Mouse (Mus musculus): ENCODE results near the gene Rnf144a. TPM values are rescaled to one million over a fixed set of nuclear protein-coding genes. Genes with fewer than 3 reads are reported as not detected.
"Not testable (repeated sequence)": the region's sequence is repeated elsewhere in the genome, so short reads cannot be mapped to it uniquely, and the experiment has no call there.

Gene Rnf144a
- polyA plus RNA-seq, 1 experiment from 2014 or later = 17.8 TPM

DNA sequence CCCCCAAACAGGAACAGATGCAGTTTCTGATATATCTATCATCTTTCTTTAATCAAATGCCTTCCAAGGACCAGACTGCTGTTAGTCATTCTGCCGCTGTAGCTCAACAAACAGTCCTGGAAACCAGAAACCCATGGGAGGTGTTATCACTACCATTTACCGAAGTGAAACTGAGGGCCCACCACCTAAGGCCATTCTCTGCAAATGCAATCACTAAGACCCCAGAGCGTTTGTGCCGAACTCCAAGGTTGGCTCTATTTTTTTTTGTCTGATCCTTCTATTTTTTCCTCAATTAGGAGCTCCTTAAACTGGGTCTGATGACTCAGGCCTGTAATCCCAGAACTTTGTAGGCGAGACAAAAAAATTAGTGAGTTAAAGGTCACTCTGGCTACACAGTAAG is 85.3 kb downstream of the Rnf144a start:
- DNase-seq (ENCODE audit: low spot score) = no peak
- peaks cover 6% of the 10 kb centered on the region; the same call in 1 of the 2 replicates for H3K4me1 ChIP-seq
- no peaks in the 10 kb centered on the region for H3K9me3 ChIP-seq
- WGBS = 70% methylated on average over 5 of the region's 5 CpGs
- no peaks in the 10 kb centered on the region for H3K27me3 ChIP-seq (ENCODE audit: insufficient read depth, poor library complexity, severe bottlenecking)
- no peak overlapping the region for H3K27ac ChIP-seq
- no peak overlapping the region for H3K4me3 ChIP-seq
- H3K36me3 ChIP-seq = peaks cover 10% of the 10 kb centered on the region; the same call in 1 of the 2 replicates

DNA sequence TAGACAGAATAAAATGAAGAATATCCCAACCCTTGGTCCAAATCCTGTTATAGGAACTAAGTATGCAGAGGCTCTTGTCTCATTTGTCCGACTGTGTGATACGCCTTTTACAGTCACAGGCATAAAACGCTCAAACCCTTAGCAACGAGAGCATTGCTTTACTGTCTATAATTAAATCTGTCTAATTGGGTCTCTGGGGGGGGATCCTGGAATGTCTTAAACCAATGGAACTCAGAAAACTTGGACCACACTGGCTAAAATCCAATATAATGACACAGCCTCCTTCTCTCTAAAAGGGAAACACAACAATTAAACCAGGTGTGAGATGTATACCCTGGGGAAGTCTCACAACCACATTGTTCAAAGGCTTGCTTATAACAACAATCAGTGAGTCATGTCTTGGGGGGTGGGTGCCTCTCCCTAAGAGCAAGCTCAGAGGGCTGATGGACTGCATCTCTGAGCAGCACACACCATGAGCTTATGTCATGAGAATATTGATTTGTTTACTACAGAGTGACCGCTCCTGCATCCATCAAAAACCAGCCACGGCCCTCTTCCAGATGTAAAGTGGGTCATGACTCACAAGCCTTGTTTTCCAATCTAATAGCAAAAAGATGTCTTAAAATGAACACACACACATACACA is 85.9 kb downstream of the Rnf144a start:
- Histone ChIP-seq H3K9me3 (no peaks in the 10 kb centered on the region), H3K4me1 (peaks cover 6% of the 10 kb centered on the region; the same call in 1 of the 2 replicates), H3K36me3 (peaks cover 10% of the 10 kb centered on the region; the same call in 1 of the 2 replicates), H3K27ac (no peak overlapping the region), H3K4me3 (no peak overlapping the region), H3K27me3 (ENCODE audit: insufficient read depth, poor library complexity, severe bottlenecking) (no peaks in the 10 kb centered on the region)
- WGBS = 87% methylated on average over 6 of the region's 6 CpGs
- DNase-seq (ENCODE audit: low spot score) = no peak

DNA sequence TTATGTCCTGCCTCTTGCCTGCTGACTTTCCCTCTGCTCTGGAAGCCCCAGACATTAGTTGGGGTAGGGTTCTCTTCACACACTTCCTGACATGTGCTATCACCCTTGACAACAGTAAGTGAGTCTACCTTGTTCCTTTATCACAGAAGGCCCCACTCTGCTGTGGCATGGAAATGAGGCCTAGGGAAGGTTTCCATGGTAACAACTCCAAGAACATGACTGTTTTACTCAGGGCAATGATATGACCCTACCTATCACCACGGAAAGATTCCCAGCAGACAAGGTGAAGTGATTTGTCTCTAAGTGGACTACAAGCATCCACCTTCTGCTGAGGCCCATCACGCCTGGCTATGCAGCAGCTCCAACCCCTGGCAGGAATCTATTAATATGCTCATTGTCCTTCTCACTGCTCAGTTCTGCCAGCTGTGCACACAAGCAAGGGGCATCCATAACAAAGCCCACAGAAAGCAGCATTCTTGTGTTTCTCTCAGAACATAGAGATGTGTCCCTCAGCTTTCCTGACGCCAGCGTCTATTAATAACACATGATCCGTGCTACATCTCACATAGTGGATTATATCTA is 91.2 kb downstream of the Rnf144a start:
- Histone ChIP-seq H3K4me3 (no peak overlapping the region), H3K9me3 (no peaks in the 10 kb centered on the region), H3K27ac (no peak overlapping the region), H3K27me3 (ENCODE audit: insufficient read depth, poor library complexity, severe bottlenecking) (no peaks in the 10 kb centered on the region), H3K4me1 (peaks cover 8% of the 10 kb centered on the region), H3K36me3 (peaks cover 17% of the 10 kb centered on the region; the same call in 1 of the 2 replicates)
- no peak for DNase-seq (ENCODE audit: low spot score)
- WGBS = 71% methylated on average over 5 of the region's 5 CpGs

DNA sequence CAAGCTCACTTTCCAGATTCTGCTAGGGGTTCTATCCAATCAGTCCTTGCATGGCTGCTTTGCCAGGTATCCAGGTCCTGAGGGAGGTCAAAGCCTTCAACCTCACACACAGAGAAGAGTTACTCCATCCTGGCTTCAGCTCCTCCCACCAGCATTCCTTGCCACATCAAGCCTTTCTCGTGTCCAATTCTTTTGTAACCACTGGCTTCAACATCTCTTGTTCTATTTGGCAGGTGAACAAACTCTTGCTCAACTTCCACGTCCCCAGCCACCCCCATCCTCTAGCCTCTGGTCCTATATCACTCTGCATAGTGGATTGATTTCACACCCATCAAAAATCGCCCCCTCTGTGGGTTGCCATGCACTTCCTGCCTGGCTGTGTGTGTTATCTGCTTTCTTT is 98.8 kb downstream of the Rnf144a start:
- H3K27me3 ChIP-seq (ENCODE audit: insufficient read depth, poor library complexity, severe bottlenecking) = no peaks in the 10 kb centered on the region
- no peak overlapping the region for H3K4me3 ChIP-seq
- DNase-seq (ENCODE audit: low spot score) = no peak
- no peak overlapping the region for H3K27ac ChIP-seq
- H3K36me3 ChIP-seq = peaks cover 20% of the 10 kb centered on the region; the same call in 1 of the 2 replicates
- 77% methylated on average over 3 of the region's 3 CpGs for WGBS
- no peaks in the 10 kb centered on the region for H3K9me3 ChIP-seq
- H3K4me1 ChIP-seq = no peaks in the 10 kb centered on the region

DNA sequence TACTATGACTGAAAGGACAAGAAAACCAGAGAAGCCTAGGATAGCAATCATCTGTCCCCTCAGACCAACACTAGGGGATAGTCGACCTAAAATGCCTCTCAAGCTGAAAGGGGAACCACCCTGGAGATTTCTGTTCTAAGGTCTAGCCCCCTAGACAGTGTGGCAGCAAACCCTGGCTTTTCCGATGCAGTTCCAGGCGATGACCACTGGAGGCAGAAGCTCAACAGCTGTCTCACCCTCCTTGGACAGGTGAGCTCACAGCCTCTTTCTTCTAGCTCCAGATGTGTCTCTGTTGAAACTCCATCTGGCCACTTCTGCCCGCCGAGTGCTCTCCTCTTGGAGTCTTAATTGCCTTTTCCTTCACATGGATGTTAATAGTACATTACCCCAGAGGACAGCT is 100.1 kb downstream of the Rnf144a start:
- 0 out of 2 replicates have a peak, but pooled peaks cover 4% of the 10 kb centered on the region for H3K4me1 ChIP-seq
- H3K27me3 ChIP-seq (ENCODE audit: insufficient read depth, poor library complexity, severe bottlenecking) = no peaks in the 10 kb centered on the region
- no peak for DNase-seq (ENCODE audit: low spot score)
- H3K27ac ChIP-seq = no peak overlapping the region
- peaks cover 22% of the 10 kb centered on the region; the same call in 1 of the 2 replicates for H3K36me3 ChIP-seq
- no peak overlapping the region for H3K4me3 ChIP-seq
- 36% methylated on average over 5 of the region's 5 CpGs for WGBS
- no peaks in the 10 kb centered on the region for H3K9me3 ChIP-seq

DNA sequence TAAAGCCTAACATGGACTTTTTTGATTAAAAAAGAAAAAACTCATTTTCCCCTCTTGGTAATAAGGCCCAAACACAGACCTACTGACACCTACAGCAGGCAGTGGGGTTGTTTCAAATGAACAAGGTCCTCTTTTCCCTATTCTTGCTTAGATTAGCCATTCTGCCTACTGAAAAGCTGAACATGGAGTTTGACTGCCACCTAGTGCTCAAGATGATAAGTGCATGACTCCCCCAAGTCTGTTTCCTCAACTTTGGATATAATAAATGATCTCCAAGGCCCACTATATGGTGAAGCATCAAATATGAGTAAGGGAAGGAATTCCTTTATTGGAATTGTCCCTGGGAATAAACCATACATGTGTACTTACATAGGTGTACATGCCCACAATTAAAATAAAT is 103.5 kb downstream of the Rnf144a start:
- no peak overlapping the region for H3K27ac ChIP-seq
- peaks cover 14% of the 10 kb centered on the region; the same call in 1 of the 2 replicates for H3K36me3 ChIP-seq
- DNase-seq (ENCODE audit: low spot score) = no peak
- no peaks in the 10 kb centered on the region for H3K9me3 ChIP-seq
- H3K27me3 ChIP-seq (ENCODE audit: insufficient read depth, poor library complexity, severe bottlenecking) = no peaks in the 10 kb centered on the region
- no peak overlapping the region for H3K4me3 ChIP-seq
- H3K4me1 ChIP-seq = peaks cover 9% of the 10 kb centered on the region; the same call in 1 of the 2 replicates

DNA sequence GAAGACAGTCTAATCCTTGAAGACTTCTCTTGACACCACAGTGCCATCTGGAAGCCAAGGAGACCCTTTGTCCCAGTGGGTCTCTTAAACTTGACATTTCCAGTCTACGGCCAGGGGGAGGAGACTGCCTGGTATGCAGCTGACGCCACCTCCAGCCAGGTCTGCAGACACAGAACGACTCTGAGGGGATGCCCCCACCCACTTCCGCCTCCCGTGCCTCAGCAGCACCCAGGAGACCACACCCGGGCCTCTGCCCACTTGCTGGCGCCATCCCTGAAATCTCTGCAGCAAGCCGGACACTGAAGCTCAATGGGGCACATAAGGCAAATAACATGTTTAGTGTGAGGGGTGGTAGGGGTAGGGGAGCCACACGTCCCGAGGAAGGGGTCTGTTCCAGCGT is 104.8 kb downstream of the Rnf144a start:
- Histone ChIP-seq H3K9me3 (no peaks in the 10 kb centered on the region), H3K27ac (no peak overlapping the region), H3K27me3 (ENCODE audit: insufficient read depth, poor library complexity, severe bottlenecking) (no peaks in the 10 kb centered on the region), H3K4me3 (no peak overlapping the region), H3K4me1 (peaks cover 9% of the 10 kb centered on the region; the same call in 1 of the 2 replicates), H3K36me3 (peaks cover 14% of the 10 kb centered on the region; the same call in 1 of the 2 replicates)
- 76% methylated on average over 11 of the region's 11 CpGs for WGBS
- DNase-seq (ENCODE audit: low spot score) = no peak

DNA sequence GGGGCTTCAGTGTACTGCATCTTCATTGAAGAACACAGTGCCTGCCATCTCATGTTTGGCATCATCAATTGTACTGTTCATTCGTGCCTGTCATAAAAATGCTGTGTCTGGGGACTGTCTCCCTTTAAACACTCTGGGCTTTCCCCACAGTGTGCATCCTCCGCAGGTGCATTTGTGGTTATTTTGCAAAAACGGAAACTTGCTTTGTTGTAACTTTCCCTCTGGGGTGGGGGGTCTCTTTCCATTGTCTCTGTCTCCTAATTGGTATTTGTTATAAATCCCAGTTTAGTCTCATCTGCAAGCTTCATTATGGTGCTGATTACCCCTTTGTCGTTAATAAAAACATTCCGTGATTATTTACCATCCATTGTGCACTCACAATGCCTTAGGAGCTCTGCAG is 112.2 kb downstream of the Rnf144a start:
- WGBS = 83% methylated on average over 5 of the region's 5 CpGs
- H3K27ac ChIP-seq = no peak overlapping the region

DNA sequence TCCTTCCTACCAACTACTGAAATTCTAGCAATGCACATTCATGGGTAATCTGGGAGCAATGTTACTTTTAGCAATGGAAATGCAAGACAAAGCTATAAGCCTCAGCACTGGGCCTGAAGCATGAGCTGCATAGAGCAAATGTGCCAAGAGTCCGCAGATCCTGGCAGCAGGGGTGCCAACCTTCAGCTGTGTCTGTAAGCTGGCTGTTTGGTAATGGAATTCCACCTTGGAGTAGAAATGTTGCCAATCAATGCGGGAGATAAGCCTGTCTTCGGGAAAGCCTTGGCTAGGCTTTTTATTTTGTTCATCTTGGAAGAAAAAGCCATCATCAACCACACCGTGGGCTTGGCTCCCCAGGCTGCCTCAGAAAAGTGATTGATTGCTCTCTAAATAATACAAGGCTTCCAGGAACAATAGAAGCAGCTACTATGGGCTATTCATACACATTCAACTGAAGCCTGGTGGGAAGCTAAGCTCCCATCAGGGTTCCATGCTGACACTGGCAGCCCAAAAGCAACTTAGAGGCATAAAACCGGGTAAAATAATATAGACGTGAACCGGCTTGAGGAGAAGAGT is 115.5 kb downstream of the Rnf144a start:
- Histone ChIP-seq H3K27me3 (ENCODE audit: insufficient read depth, poor library complexity, severe bottlenecking) (no peaks in the 10 kb centered on the region), H3K36me3 (no peaks in the 10 kb centered on the region), H3K27ac (no peak overlapping the region), H3K4me3 (no peak overlapping the region), H3K4me1 (no peaks in the 10 kb centered on the region), H3K9me3 (no peaks in the 10 kb centered on the region)
- 66% methylated on average over 7 of the region's 7 CpGs for WGBS
- no peak for DNase-seq (ENCODE audit: low spot score)

More for the DNA sequence above, 112.2 kb downstream of the Rnf144a start:
- Histone ChIP-seq H3K36me3 (no peaks in the 10 kb centered on the region), H3K9me3 (no peaks in the 10 kb centered on the region), H3K4me1 (peaks cover 3% of the 10 kb centered on the region; the same call in 1 of the 2 replicates), H3K4me3 (no peak overlapping the region), H3K27me3 (ENCODE audit: insufficient read depth, poor library complexity, severe bottlenecking) (no peaks in the 10 kb centered on the region)
- DNase-seq (ENCODE audit: low spot score) = no peak

DNA sequence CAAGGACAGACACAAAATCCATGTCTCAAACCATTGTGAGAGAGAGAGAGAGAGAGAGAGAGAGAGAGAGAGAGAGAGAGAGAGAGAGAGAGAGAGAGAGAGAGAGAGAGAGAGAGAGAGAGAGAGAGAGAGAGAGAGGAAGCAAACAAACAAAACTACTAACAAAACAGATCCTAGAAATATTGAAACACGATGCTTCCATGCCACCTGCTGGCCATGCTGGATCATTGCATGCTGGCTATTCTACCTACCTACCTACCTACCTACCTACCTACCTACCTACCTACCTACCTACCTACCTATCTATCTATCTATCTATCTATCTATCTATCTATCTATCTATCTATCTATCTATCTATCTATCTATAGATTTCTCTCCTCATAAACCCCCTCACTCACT is 119.1 kb downstream of the Rnf144a start:
- H3K36me3 ChIP-seq; H3K4me1 ChIP-seq; DNase-seq (ENCODE audit: low spot score); H3K27ac ChIP-seq; H3K9me3 ChIP-seq; H3K4me3 ChIP-seq; H3K27me3 ChIP-seq (ENCODE audit: insufficient read depth, poor library complexity, severe bottlenecking): not testable (repeated sequence)
- WGBS = 13% methylated on average over 1 of the region's 1 CpGs

DNA sequence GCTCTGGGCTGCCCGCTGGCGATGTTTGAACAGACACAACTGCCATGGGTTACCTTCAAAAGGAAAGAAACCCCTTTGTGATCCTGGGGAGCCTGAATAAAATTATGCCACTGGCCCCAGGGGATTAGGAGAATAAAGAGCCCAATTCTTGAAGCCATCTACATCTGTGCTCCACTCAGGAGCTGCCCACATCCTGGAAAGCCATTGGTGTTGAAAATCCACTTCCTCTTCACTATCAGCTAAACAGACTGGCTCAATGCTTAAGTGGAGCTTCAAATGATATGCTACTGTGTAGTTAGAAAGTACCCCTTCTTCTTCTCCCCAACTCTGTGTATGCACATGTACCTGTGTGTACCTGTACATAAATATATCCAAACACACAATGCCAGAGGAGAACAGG is 125.9 kb downstream of the Rnf144a start:
- H3K36me3 ChIP-seq = no peaks in the 10 kb centered on the region
- no peak overlapping the region for H3K4me3 ChIP-seq
- no peak overlapping the region for H3K27ac ChIP-seq
- DNase-seq (ENCODE audit: low spot score) = no peak
- 75% methylated on average over 2 of the region's 2 CpGs for WGBS
- H3K4me1 ChIP-seq = no peaks in the 10 kb centered on the region
- H3K27me3 ChIP-seq (ENCODE audit: insufficient read depth, poor library complexity, severe bottlenecking) = no peaks in the 10 kb centered on the region
- H3K9me3 ChIP-seq = no peaks in the 10 kb centered on the region

DNA sequence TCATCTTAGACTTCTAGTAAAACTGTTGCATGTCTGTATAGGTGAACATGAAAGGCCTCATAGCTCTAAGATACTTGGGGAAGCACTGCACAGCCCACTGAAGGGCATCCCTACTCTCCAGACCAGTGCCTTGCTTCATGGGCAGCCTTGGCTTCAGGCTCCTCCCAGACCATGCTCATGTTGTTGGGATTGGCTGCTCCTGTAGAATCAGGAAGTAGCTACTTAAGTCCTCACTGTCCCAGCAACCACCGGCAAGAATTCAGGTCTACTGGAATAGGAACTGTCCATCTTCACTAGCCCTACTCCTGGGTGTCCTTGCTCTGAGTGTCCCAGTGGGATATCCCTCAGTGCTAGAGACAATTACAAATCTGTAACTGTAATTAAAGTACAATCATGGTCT is 126.7 kb downstream of the Rnf144a start:
- WGBS = 59% methylated on average over 1 of the region's 1 CpGs
- Histone ChIP-seq H3K27me3 (ENCODE audit: insufficient read depth, poor library complexity, severe bottlenecking) (no peaks in the 10 kb centered on the region), H3K4me1 (no peaks in the 10 kb centered on the region), H3K9me3 (no peaks in the 10 kb centered on the region), H3K36me3 (no peaks in the 10 kb centered on the region), H3K4me3 (no peak overlapping the region), H3K27ac (no peak overlapping the region)
- no peak for DNase-seq (ENCODE audit: low spot score)

DNA sequence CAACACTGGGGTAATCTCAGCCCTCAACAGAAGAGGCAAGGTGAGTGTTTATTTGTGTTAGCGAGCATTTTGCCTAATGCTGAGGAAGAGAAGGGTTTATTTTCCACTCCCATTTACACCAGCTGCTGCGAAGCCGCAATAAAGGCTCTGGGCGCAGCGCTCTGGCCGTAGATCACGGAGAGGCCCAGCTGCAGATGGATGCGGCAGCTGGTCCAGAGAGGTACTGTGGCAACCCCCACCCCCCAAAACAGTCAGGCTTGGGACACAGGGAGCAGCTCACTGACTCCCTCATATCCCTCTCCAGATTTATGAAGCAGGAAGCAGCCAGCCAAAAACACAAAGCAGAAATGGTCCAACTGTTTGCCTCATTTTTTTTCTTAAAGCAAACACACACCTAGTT is 129.1 kb downstream of the Rnf144a start:
- no peaks in the 10 kb centered on the region for H3K27me3 ChIP-seq (ENCODE audit: insufficient read depth, poor library complexity, severe bottlenecking)
- 82% methylated on average over 8 of the region's 8 CpGs for WGBS
- H3K4me1 ChIP-seq = no peaks in the 10 kb centered on the region
- DNase-seq (ENCODE audit: low spot score) = no peak
- no peaks in the 10 kb centered on the region for H3K36me3 ChIP-seq
- no peak overlapping the region for H3K27ac ChIP-seq
- H3K4me3 ChIP-seq = no peak overlapping the region
- no peaks in the 10 kb centered on the region for H3K9me3 ChIP-seq
